Mouse (Mus musculus) thymus, adult 2 months (tissue): Measurements from ENCODE around the gene Kctd5. TPM values are rescaled to one million over a fixed set of nuclear protein-coding genes. Genes with fewer than 3 reads are reported as not detected.

Source experiments
- DNase-seq: peaks from one replicate; pipeline ENCODE4 v3.0.0; 2021
- H3K27ac ChIP-seq: fragments of 200-500 bp; 2 replicates; pipeline ENCODE4 v1.5.1; 2012; ENCODE audit warnings: low read length, control low read depth; ENCODE audit not compliant: control insufficient read depth, insufficient read depth
- H3K27me3 ChIP-seq: fragments of 200-500 bp; 2 replicates; pipeline ENCODE4 v1.6.1; 2012; ENCODE audit warnings: mild to moderate bottlenecking, low read length, moderate library complexity, mixed read lengths; ENCODE audit not compliant: control insufficient read depth, insufficient read depth
- H3K36me3 ChIP-seq: fragments of 200-500 bp; 2 replicates; pipeline ENCODE4 v1.6.1; 2012; ENCODE audit warnings: mild to moderate bottlenecking, low read length, moderate library complexity; ENCODE audit not compliant: control insufficient read depth, insufficient read depth
- H3K4me1 ChIP-seq: fragments of 200-500 bp; replicated peaks from 2 replicates; pipeline ENCODE4 v1.6.1; 2012; ENCODE audit warnings: low read length; ENCODE audit not compliant: control insufficient read depth, insufficient read depth
- H3K4me3 ChIP-seq: fragments of 200-500 bp; 2 replicates; pipeline ENCODE4 v1.5.1; 2012; ENCODE audit warnings: mild to moderate bottlenecking, low read length, control low read depth, moderate library complexity; ENCODE audit not compliant: control insufficient read depth, insufficient read depth
- CTCF ChIP-seq: fragments of 200-500 bp; IDR thresholded peaks from 2 replicates; pipeline ENCODE4 v1.5.1; 2012; ENCODE audit warnings: mild to moderate bottlenecking, control low read depth, low read length, moderate library complexity, borderline replicate concordance; ENCODE audit not compliant: control insufficient read depth, poor library complexity, insufficient read depth; ENCODE audit errors: extremely low read depth
- POLR2A ChIP-seq: fragments of 200-500 bp; IDR thresholded peaks from 2 replicates; pipeline ENCODE4 v1.6.1; 2012; ENCODE audit warnings: mild to moderate bottlenecking, low read length, control low read depth, moderate library complexity; ENCODE audit not compliant: control insufficient read depth, poor library complexity, insufficient read depth; ENCODE audit errors: extremely low read depth
- WGBS: fragments of 180-500 bp; shearing (Covaris S2); methylation state at CpG from one replicate; pipeline ENCODE4 v1.1.7; 2018; 5-methylcytosine and 5-hydroxymethylcytosine counted together
- polyA plus RNA-seq: library from polyadenylated mRNA; depleted of rRNA; stranded (reverse); fragments of >200 nt; gene quantifications from 2 replicates; pipeline ENCODE4 v1.2.3, GENCODE M21; 2012; rRNA removed

Kctd5 gene
- polyA plus RNA-seq, 1 experiment, result 38.9 TPM

DNA sequence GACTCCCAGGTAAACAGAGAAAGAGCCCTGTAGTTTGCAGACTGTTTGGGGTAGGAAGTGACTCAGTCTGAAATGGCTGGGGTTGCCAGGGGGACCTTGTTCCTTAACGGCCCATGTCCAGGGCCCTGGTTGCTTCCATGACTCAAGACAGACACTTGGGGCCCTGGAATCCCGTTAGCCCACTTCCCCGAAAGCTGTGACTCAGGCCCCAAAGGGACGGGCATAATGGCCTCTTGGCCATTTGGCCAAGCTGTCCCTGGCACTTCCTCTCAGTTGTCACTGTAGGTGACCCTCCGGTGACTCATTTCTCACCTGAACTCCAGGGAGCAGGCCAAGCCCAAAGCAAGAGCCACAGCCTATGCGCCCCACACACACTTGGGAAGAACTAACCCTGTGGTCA is 74.9 kb downstream of the Kctd5 start:
- TF ChIP-seq POLR2A, result no peak
- no peak for TF ChIP-seq CTCF
- H3K27me3 ChIP-seq, result no peaks in the 10 kb centered on the region
- WGBS, result 79% methylated on average over 6 of the region's 6 CpGs

DNA sequence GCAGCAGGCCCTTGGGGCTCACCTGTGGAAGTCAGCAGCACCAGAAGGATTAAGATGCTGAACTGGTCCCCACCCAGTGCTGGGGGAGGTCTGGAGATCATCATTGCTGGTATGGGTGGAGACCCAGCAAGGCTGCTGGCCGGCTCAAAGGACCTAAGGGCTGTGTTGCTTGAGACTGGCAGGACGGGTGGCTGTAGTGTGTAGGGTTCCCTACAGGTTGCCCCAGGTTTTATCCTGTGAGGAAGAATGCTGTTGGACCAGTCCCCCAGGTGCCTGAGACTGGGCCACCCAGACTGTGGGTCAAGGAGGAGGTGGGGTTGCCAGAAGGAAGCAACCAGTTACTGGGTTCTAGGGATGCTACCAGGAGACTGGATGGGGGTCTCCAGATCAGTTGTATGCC is 75.4 kb downstream of the Kctd5 start, which contains the start of gene Prss22:
TSS of gene Prss22 (minus strand) at position 200 of the 400 bp plus-strand sequence.
- no peak within 1 kb of the TSS for H3K27ac ChIP-seq
- WGBS, result 86% methylated on average over 2 of the region's 2 CpGs
- H3K4me1 ChIP-seq, result peaks cover 10% of the 10 kb centered on the region
- H3K27me3 ChIP-seq, result no peaks in the 10 kb centered on the region
- no peak within 1 kb of the TSS for H3K4me3 ChIP-seq
- H3K36me3 ChIP-seq, result no peaks in the 10 kb centered on the region
- no peak for TF ChIP-seq POLR2A
- TF ChIP-seq CTCF, result no peak
- DNase-seq, result no peak

More for the DNA sequence above, 74.9 kb downstream of the Kctd5 start:
- no peaks in the 10 kb centered on the region for H3K36me3 ChIP-seq
- DNase-seq, result no peak
- H3K4me3 ChIP-seq, result no peak overlapping the region
- no peak overlapping the region for H3K27ac ChIP-seq
- H3K4me1 ChIP-seq, result peaks cover 5% of the 10 kb centered on the region

Other genes with a start within 250 kb of the Kctd5 start
- gene Elob, start 244.3 kb downstream of the Kctd5 start, polyA plus RNA-seq, result 639 and 815 TPM in 2 replicates
- 1.6 and 2.8 TPM in 2 replicates for gene Prss33, start 237.4 kb downstream of the Kctd5 start, polyA plus RNA-seq
- gene Prss32, start 229.6 kb downstream of the Kctd5 start, polyA plus RNA-seq, result 0.51 and 0.65 TPM in 2 replicates
- gene Prss41, start 229.3 kb downstream of the Kctd5 start, polyA plus RNA-seq, result 0.34 and 0.59 TPM in 2 replicates
- gene Prss21, start 205.4 kb downstream of the Kctd5 start, polyA plus RNA-seq, result 0.11 TPM in 1 of 2 replicates, not detected in the other
- gene Dcpp1, start 192.6 kb downstream of the Kctd5 start, polyA plus RNA-seq, result 0.58 TPM in 1 of 2 replicates, not detected in the other
- 0.35 and 0.55 TPM in 2 replicates for gene Dcpp2, start 192.6 kb downstream of the Kctd5 start, polyA plus RNA-seq
- 0.34 TPM in 2 replicates for gene Dcpp3, start 156.0 kb downstream of the Kctd5 start, polyA plus RNA-seq
- 0.23 and 0.43 TPM in 2 replicates for gene Sbp, start 131.8 kb downstream of the Kctd5 start, polyA plus RNA-seq
- 0.88 and 1.6 TPM in 2 replicates for gene Sbpl, start 118.2 kb downstream of the Kctd5 start, polyA plus RNA-seq
- 2.5 and 2.7 TPM in 2 replicates for gene Prss30, start 92.9 kb downstream of the Kctd5 start, polyA plus RNA-seq
- gene Prss22, start 75.4 kb downstream of the Kctd5 start, polyA plus RNA-seq, result 0.52 and 1.0 TPM in 2 replicates
- 0.98 and 2.5 TPM in 2 replicates for gene Prss27, start 35.3 kb downstream of the Kctd5 start, polyA plus RNA-seq
- gene Pdpk1, start 77.4 kb upstream of the Kctd5 start, polyA plus RNA-seq, result 56.6 and 57.8 TPM in 2 replicates
- 48.2 and 57.6 TPM in 2 replicates for gene Amdhd2, start 90.3 kb upstream of the Kctd5 start, polyA plus RNA-seq
- gene Atp6v0c, start 96.2 kb upstream of the Kctd5 start, polyA plus RNA-seq, result 977 and 1,122 TPM in 2 replicates
- 14.5 and 16.8 TPM in 2 replicates for gene Tbc1d24, start 132.1 kb upstream of the Kctd5 start, polyA plus RNA-seq
- gene Ntn3, start 136.0 kb upstream of the Kctd5 start, polyA plus RNA-seq, result 0.71 and 1.5 TPM in 2 replicates
- gene Tedc2, start 147.4 kb upstream of the Kctd5 start, polyA plus RNA-seq, result 17.6 and 20.0 TPM in 2 replicates
- 64.5 and 86.9 TPM in 2 replicates for gene Ccnf, start 178.0 kb upstream of the Kctd5 start, polyA plus RNA-seq